Mouse (Mus musculus): Measurements from ENCODE around the gene Cldn9. TPM values are rescaled to one million over a fixed set of nuclear protein-coding genes. Genes with fewer than 3 reads are reported as not detected.

Gene Cldn9
- polyA plus RNA-seq, 1 experiment from 2014 or later = 4.6 TPM

GRCm38 (mm10) chr17:23660117-23660875 is 23.5 kb downstream of the Cldn9 start, which contains the start of gene Bicdl2:
Gene Bicdl2, plus strand, starts transcription at chr17:23660506.
- peaks cover 18% of the 10 kb centered on the region for H3K4me1 ChIP-seq
- no peaks in the 10 kb centered on the region for H3K9me3 ChIP-seq (replicated peaks)
- DNase-seq (ENCODE audit: low spot score) = peak; percentile 68
- 4% methylated on average over 27 of the region's 27 CpGs for WGBS
- H3K27ac ChIP-seq = no peak within 1 kb of the TSS
- peak within 1 kb of the TSS; percentile 6; the same call in 1 of the 2 replicates for H3K4me3 ChIP-seq
- peaks cover 52% of the 10 kb centered on the region for H3K27me3 ChIP-seq (ENCODE audit: low read depth, poor library complexity, severe bottlenecking)
- no peaks in the 10 kb centered on the region for H3K36me3 ChIP-seq

- H3K27me3 ChIP-seq (ENCODE audit: low read depth, poor library complexity, severe bottlenecking) = peaks cover 48% of the 10 kb centered on the region
- peaks cover 8% of the 10 kb centered on the region for H3K4me1 ChIP-seq
- H3K27ac ChIP-seq = no peak overlapping the region
- H3K4me3 ChIP-seq = no peak overlapping the region
- DNase-seq (ENCODE audit: low spot score) = no peak
- H3K36me3 ChIP-seq = no peaks in the 10 kb centered on the region
- WGBS = 77% methylated on average over 3 of the region's 3 CpGs
- H3K9me3 ChIP-seq (replicated peaks) = no peaks in the 10 kb centered on the region
Observed at GRCm38 (mm10) chr17:23658450-23658849, 25.4 kb downstream of the Cldn9 start.

- H3K27ac ChIP-seq = no peak overlapping the region
- whole genome bisulfite sequencing = 65% methylated on average over 2 of the region's 2 CpGs
- no peaks in the 10 kb centered on the region for H3K4me1 ChIP-seq
- DNase-seq (ENCODE audit: low spot score) = no peak
- peaks cover 7% of the 10 kb centered on the region for H3K27me3 ChIP-seq (ENCODE audit: low read depth, poor library complexity, severe bottlenecking)
- H3K9me3 ChIP-seq (replicated peaks) = no peaks in the 10 kb centered on the region
- H3K36me3 ChIP-seq = no peaks in the 10 kb centered on the region
- H3K4me3 ChIP-seq = no peak overlapping the region
Observed at GRCm38 (mm10) chr17:23654410-23654809, 29.4 kb downstream of the Cldn9 start.

- H3K4me3 ChIP-seq = no peak overlapping the region
- no peak for DNase-seq (ENCODE audit: low spot score)
- WGBS = 52% methylated on average over 6 of the region's 6 CpGs
- no peaks in the 10 kb centered on the region for H3K9me3 ChIP-seq (replicated peaks)
- peaks cover 3% of the 10 kb centered on the region; the same call in 1 of the 2 replicates for H3K27me3 ChIP-seq (ENCODE audit: low read depth, poor library complexity, severe bottlenecking)
- H3K27ac ChIP-seq = no peak overlapping the region
- no peaks in the 10 kb centered on the region for H3K4me1 ChIP-seq
- no peaks in the 10 kb centered on the region for H3K36me3 ChIP-seq
Observed at GRCm38 (mm10) chr17:23654001-23654400, 29.8 kb downstream of the Cldn9 start.

DNA sequence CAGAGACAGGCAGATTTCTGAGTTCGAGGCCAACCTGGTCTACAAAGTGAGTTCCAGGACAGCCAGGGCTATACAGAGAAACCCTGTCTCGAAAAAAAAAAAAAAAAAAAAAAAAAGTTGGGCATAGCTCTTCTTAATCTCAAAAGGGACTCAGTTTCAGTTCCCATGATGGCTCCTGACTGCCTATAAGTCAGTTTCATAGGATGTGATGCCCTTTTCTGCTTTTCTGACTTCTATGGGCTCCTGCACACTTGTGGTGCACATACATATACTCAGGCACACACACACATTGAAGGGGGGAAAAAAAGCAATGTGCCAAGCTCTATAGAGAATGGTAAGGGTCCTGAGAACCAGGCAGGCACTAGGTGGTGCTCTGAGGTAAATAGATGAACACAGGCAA is 30.5 kb downstream of the Cldn9 start:
- DNase-seq (ENCODE audit: low spot score) = no peak
- H3K36me3 ChIP-seq = no peaks in the 10 kb centered on the region
- no peaks in the 10 kb centered on the region; the same call in 1 of the 2 replicates for H3K27me3 ChIP-seq (ENCODE audit: low read depth, poor library complexity, severe bottlenecking)
- no peak overlapping the region for H3K4me3 ChIP-seq
- no peaks in the 10 kb centered on the region for H3K4me1 ChIP-seq
- H3K27ac ChIP-seq = no peak overlapping the region
- no peaks in the 10 kb centered on the region for H3K9me3 ChIP-seq (replicated peaks)
- WGBS = 82% methylated on average over 2 of the region's 2 CpGs

- H3K27me3 ChIP-seq (ENCODE audit: low read depth, poor library complexity, severe bottlenecking) = peaks cover 10% of the 10 kb centered on the region; the same call in 1 of the 2 replicates
Observed at GRCm38 (mm10) chr17:23651363-23651762, 32.5 kb downstream of the Cldn9 start.

DNA sequence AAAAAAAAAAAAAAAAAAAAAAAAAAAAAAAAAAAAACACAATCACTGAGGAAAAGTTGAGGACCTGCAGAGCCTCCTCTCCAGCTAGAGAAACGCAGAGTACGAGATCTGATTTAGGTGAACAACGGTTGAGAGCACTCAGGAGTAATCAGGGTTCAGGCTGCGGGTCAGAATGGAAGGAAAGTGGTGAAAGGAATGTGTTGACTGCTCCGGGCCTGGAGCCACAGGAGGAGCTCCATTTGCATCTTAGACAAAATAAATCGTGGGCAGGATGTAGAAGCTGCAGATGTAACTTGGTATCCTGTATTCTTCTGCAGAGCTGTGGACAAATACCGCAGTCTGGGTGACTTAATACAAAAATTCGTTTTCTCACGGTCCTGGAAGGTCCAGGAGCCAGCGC is 37.9 kb downstream of the Cldn9 start:
- no peak overlapping the region for H3K27ac ChIP-seq
- H3K9me3 ChIP-seq (replicated peaks) = no peaks in the 10 kb centered on the region
- H3K36me3 ChIP-seq = no peaks in the 10 kb centered on the region
- no peak for DNase-seq (ENCODE audit: low spot score)
- WGBS = 36% methylated on average over 10 of the region's 10 CpGs
- H3K4me3 ChIP-seq = no peak overlapping the region
- peaks cover 49% of the 10 kb centered on the region for H3K27me3 ChIP-seq (ENCODE audit: low read depth, poor library complexity, severe bottlenecking)
- H3K4me1 ChIP-seq = peaks cover 13% of the 10 kb centered on the region

More at GRCm38 (mm10) chr17:23651363-23651762, 32.5 kb downstream of the Cldn9 start:
- Histone ChIP-seq H3K4me3 (no peak overlapping the region), H3K9me3 (replicated peaks) (no peaks in the 10 kb centered on the region), H3K27ac (no peak overlapping the region), H3K4me1 (no peaks in the 10 kb centered on the region), H3K36me3 (no peaks in the 10 kb centered on the region)
- no peak for DNase-seq (ENCODE audit: low spot score)
- 84% methylated on average over 6 of the region's 6 CpGs for WGBS

DNA sequence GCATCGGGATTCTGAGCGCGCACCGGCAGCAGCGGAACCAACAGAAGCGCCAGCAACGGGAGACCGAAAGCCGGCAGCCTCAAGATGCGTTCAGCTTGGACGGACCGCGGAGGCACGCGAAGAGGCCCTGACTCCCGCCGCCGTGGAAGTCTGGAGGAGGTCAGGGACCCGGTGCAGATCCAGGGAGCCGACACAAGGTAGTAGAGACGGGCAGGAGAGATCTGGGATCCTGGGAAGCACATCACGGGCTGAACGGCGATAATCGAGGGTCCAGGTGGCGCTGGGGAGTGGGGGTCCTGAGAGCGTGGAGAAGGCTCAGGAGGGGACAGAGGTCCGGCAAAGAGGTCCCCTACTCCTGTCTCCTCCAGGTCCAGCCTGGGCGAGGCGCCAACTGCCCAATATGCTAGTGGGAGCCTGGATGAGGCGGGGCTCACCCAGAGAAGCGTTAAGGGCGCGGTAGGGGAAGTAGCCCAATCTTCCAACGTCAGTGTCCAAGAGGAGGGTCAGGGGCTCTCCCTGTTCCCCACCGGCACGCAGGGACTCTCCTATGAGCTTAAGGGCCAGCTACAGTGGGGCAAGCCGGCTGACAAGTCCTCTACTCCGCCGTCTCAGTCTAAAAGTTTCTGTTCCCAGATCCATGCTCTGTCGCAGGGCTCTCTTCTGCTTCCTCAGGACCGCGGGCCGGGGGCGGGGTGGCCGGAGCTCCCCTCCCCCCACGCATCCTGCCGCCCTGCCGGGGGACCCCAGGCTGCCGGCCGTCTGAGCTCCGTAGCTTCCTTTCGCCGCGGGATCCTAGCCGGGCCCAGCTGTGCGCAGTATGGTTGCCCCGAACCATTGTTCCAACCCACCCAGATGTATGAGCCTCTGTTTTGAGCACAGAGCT is 39.0 kb downstream of the Cldn9 start, which contains the start of gene Mmp25:
TSS of gene Mmp25 (minus strand) at position 665 of the 883 bp plus-strand sequence.
- WGBS = under 1% methylated on average over 58 of the region's 58 CpGs
- peaks cover 13% of the 10 kb centered on the region for H3K4me1 ChIP-seq
- no peaks in the 10 kb centered on the region for H3K36me3 ChIP-seq
- peaks cover 49% of the 10 kb centered on the region for H3K27me3 ChIP-seq (ENCODE audit: low read depth, poor library complexity, severe bottlenecking)
- H3K4me3 ChIP-seq = peak within 1 kb of the TSS; percentile 60
- no peaks in the 10 kb centered on the region for H3K9me3 ChIP-seq (replicated peaks)
- peak within 1 kb of the TSS; percentile 77 for H3K27ac ChIP-seq
- DNase-seq (ENCODE audit: low spot score) = peak; percentile 69

Other genes starting within 250 kb of the Cldn9 start
- gene Vmn2r117, start 204.3 kb downstream of the Cldn9 start, polyA plus RNA-seq (2016; fragmentation: Nextera tagmentation; extraction: Ambion mirVana) = not detected in 2 replicates
- gene Zfp213, start 119.8 kb downstream of the Cldn9 start, polyA plus RNA-seq (2016; fragmentation: Nextera tagmentation; extraction: Ambion mirVana) = 31.3 and 31.9 TPM in 2 replicates
- 22.0 and 25.4 TPM in 2 replicates for gene Zfp13, start 84.5 kb downstream of the Cldn9 start, polyA plus RNA-seq (2016; fragmentation: Nextera tagmentation; extraction: Ambion mirVana)
- 0.35 and 0.38 TPM in 2 replicates for gene Zscan10, start 83.2 kb downstream of the Cldn9 start, polyA plus RNA-seq (2016; fragmentation: Nextera tagmentation; extraction: Ambion mirVana)
- 0.84 and 1.1 TPM in 2 replicates for gene Mmp25, start 38.7 kb downstream of the Cldn9 start, polyA plus RNA-seq (2016; fragmentation: Nextera tagmentation; extraction: Ambion mirVana)
- 1.4 and 2.0 TPM in 2 replicates for gene Bicdl2, start 23.5 kb downstream of the Cldn9 start, polyA plus RNA-seq (2016; fragmentation: Nextera tagmentation; extraction: Ambion mirVana)
- 29.0 and 30.5 TPM in 2 replicates for gene Hcfc1r1, start 10.4 kb downstream of the Cldn9 start, polyA plus RNA-seq (2016; fragmentation: Nextera tagmentation; extraction: Ambion mirVana)
- 70.4 and 71.1 TPM in 2 replicates for gene Thoc6, start 10.1 kb downstream of the Cldn9 start, polyA plus RNA-seq (2016; fragmentation: Nextera tagmentation; extraction: Ambion mirVana)
- gene Tnfrsf12a, start 6.6 kb downstream of the Cldn9 start, polyA plus RNA-seq (2016; fragmentation: Nextera tagmentation; extraction: Ambion mirVana) = 5.2 and 5.6 TPM in 2 replicates
- gene Cldn6, start 4.8 kb downstream of the Cldn9 start, polyA plus RNA-seq (2016; fragmentation: Nextera tagmentation; extraction: Ambion mirVana) = 32.7 and 42.1 TPM in 2 replicates
- gene 1520401A03Rik, start 38.8 kb upstream of the Cldn9 start, polyA plus RNA-seq (2016; fragmentation: Nextera tagmentation; extraction: Ambion mirVana) = 0.13 and 0.36 TPM in 2 replicates
- 66.8 and 67.6 TPM in 2 replicates for gene Pkmyt1, start 42.3 kb upstream of the Cldn9 start, polyA plus RNA-seq (2016; fragmentation: Nextera tagmentation; extraction: Ambion mirVana)
- 5.9 and 9.0 TPM in 2 replicates for gene Paqr4, start 56.8 kb upstream of the Cldn9 start, polyA plus RNA-seq (2016; fragmentation: Nextera tagmentation; extraction: Ambion mirVana)
- gene Kremen2, start 61.8 kb upstream of the Cldn9 start, polyA plus RNA-seq (2016; fragmentation: Nextera tagmentation; extraction: Ambion mirVana) = 13.8 and 19.5 TPM in 2 replicates
- gene Flywch1, start 87.6 kb upstream of the Cldn9 start, polyA plus RNA-seq (2016; fragmentation: Nextera tagmentation; extraction: Ambion mirVana) = 177 and 183 TPM in 2 replicates
- gene Flywch2, start 102.1 kb upstream of the Cldn9 start, polyA plus RNA-seq (2016; fragmentation: Nextera tagmentation; extraction: Ambion mirVana) = 37.5 and 54.1 TPM in 2 replicates
- 562 and 563 TPM in 2 replicates for gene Srrm2, start 106.5 kb upstream of the Cldn9 start, polyA plus RNA-seq (2016; fragmentation: Nextera tagmentation; extraction: Ambion mirVana)
- 1,047 and 1,081 TPM in 2 replicates for gene Elob, start 145.1 kb upstream of the Cldn9 start, polyA plus RNA-seq (2016; fragmentation: Nextera tagmentation; extraction: Ambion mirVana)
- not detected in 2 replicates for gene Prss33, start 152.0 kb upstream of the Cldn9 start, polyA plus RNA-seq (2016; fragmentation: Nextera tagmentation; extraction: Ambion mirVana)
- gene Prss32, start 159.8 kb upstream of the Cldn9 start, polyA plus RNA-seq (2016; fragmentation: Nextera tagmentation; extraction: Ambion mirVana) = not detected in 2 replicates
- gene Prss41, start 160.1 kb upstream of the Cldn9 start, polyA plus RNA-seq (2016; fragmentation: Nextera tagmentation; extraction: Ambion mirVana) = 3.3 and 3.9 TPM in 2 replicates
- not detected in 2 replicates for gene Prss21, start 184.0 kb upstream of the Cldn9 start, polyA plus RNA-seq (2016; fragmentation: Nextera tagmentation; extraction: Ambion mirVana)
- not detected in 2 replicates for gene Dcpp1, start 196.8 kb upstream of the Cldn9 start, polyA plus RNA-seq (2016; fragmentation: Nextera tagmentation; extraction: Ambion mirVana)
- not detected in 2 replicates for gene Dcpp2, start 196.9 kb upstream of the Cldn9 start, polyA plus RNA-seq (2016; fragmentation: Nextera tagmentation; extraction: Ambion mirVana)
- not detected in 2 replicates for gene Dcpp3, start 233.4 kb upstream of the Cldn9 start, polyA plus RNA-seq (2016; fragmentation: Nextera tagmentation; extraction: Ambion mirVana)